Mouse (Mus musculus) lung, adult 2 months (tissue): ENCODE measurements around the gene Gadl1.

Source experiments
- CTCF ChIP-seq: fragments of 200-500 bp; IDR thresholded peaks from 2 replicates; pipeline ENCODE4 v1.5.1; 2011; ENCODE audit warnings: mild to moderate bottlenecking, low read length, control low read depth; ENCODE audit not compliant: insufficient read depth
- POLR2A ChIP-seq: fragments of 200-500 bp; IDR thresholded peaks from 2 replicates; pipeline ENCODE4 v1.6.1; 2011; ENCODE audit warnings: low read depth, mild to moderate bottlenecking, control low read depth, low read length, borderline replicate concordance; ENCODE audit errors: extremely low read depth

- no peak for TF ChIP-seq CTCF
- TF ChIP-seq POLR2A: no peak
Measured at GRCm38 (mm10) chr9:115999361-115999990, 90.2 kb downstream of the Gadl1 start.
